Comparison of ENCODE assay signal across 22 mouse cellular contexts in the genomic region with DNA sequence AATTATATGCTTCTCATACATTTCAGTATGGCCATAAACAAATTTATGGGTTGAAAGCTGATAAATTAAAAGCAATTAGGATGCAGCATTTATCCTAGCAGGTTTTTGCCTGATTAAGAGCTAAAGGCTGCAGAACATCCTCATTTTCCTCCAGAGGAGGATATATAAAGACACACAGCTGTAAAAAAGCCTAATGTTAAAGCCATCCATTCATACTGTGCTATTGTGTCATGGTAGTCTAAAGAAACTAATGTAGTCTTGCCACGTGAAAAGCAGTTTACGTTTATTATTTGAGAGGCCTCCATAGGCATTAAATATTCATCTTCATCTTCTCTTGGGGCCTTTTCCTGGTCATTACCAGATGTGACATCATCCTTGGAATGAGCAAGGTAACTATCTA.
DNase-seq lines count a peak whose midpoint lies in the region; ATAC-seq lines count a peak whose summit lies in the region.
"Had no signal": no experiment of that assay in that cellular context is flagged by ENCODE, and none has a peak within 500 bp of the region (broad histone marks: within the 10 kb centered on the region; RNA-seq: fewer than 3 reads in every experiment).

No protein-coding gene starts in this region.

- 0 out of 2 replicates have a peak, but pooled peaks have one; percentile 21 for ATAC-seq in neural tube, embryonic 12.5 days (ENCODE audit: low FRiP score, low read depth)
- peak; percentile 59; the same call in 1 of the 2 replicates for ATAC-seq in neural tube, embryonic 13.5 days (ENCODE audit: low read depth)
- ATAC-seq in neural tube, embryonic 15.5 days (ENCODE audit: low FRiP score) = no peak
- peak; percentile 63; the same call in 1 of the 2 replicates for ATAC-seq in neural tube, embryonic 14.5 days (ENCODE audit: low read depth)
- ATAC-seq: activated CD4-positive, CD25-positive, alpha-beta regulatory T cell, adult 4 months; CD4-positive, CD25-positive, alpha-beta regulatory T cell, adult 4 months; Patski had no signal

- 69% methylated on average over 2 of the region's 2 CpGs for WGBS in neural tube, embryonic 12.5 days
- 43% methylated on average over 2 of the region's 2 CpGs for WGBS in neural tube, embryonic 13.5 days
- WGBS in neural tube, embryonic 15.5 days = 42% methylated on average over 2 of the region's 2 CpGs
- WGBS in neural tube, embryonic 14.5 days = 40% methylated on average over 2 of the region's 2 CpGs

- H3K9me3 ChIP-seq in neural tube, embryonic 12.5 days = no peaks in the 10 kb centered on the region
- H3K9me3 ChIP-seq in neural tube, embryonic 13.5 days = no peaks in the 10 kb centered on the region
- no peaks in the 10 kb centered on the region for H3K9me3 ChIP-seq in neural tube, embryonic 15.5 days (replicated peaks)
- H3K9me3 ChIP-seq in neural tube, embryonic 14.5 days (ENCODE audit: control insufficient read depth, low read length) = no peaks in the 10 kb centered on the region

- no peaks in the 10 kb centered on the region for H3K27me3 ChIP-seq in neural tube, embryonic 12.5 days (replicated peaks)
- H3K27me3 ChIP-seq in neural tube, embryonic 13.5 days = no peaks in the 10 kb centered on the region
- H3K27me3 ChIP-seq in neural tube, embryonic 15.5 days (replicated peaks) = no peaks in the 10 kb centered on the region
- H3K27me3 ChIP-seq in neural tube, embryonic 14.5 days (ENCODE audit: control insufficient read depth, insufficient read depth, low read length) = no peaks in the 10 kb centered on the region
- H3K27me3 ChIP-seq: CH12.LX had no signal

- no peak overlapping the region for H3K4me2 ChIP-seq in neural tube, embryonic 12.5 days (replicated peaks)
- H3K4me2 ChIP-seq in neural tube, embryonic 13.5 days = no peak overlapping the region
- no peak overlapping the region for H3K4me2 ChIP-seq in neural tube, embryonic 15.5 days
- no peak overlapping the region for H3K4me2 ChIP-seq in neural tube, embryonic 14.5 days (ENCODE audit: low read depth, low read length)

- no peak overlapping the region for H3K27ac ChIP-seq in neural tube, embryonic 12.5 days
- no peak overlapping the region for H3K27ac ChIP-seq in neural tube, embryonic 13.5 days (replicated peaks)
- no peak overlapping the region for H3K27ac ChIP-seq in neural tube, embryonic 15.5 days (replicated peaks)
- no peak overlapping the region for H3K27ac ChIP-seq in neural tube, embryonic 14.5 days (ENCODE audit: low read depth, low read length)

- no peaks in the 10 kb centered on the region for H3K4me1 ChIP-seq in neural tube, embryonic 12.5 days
- H3K4me1 ChIP-seq in neural tube, embryonic 13.5 days (replicated peaks) = 0 out of 2 replicates have a peak, but pooled peaks cover 10% of the 10 kb centered on the region
- H3K4me1 ChIP-seq in neural tube, embryonic 15.5 days = no peaks in the 10 kb centered on the region
- no peaks in the 10 kb centered on the region for H3K4me1 ChIP-seq in neural tube, embryonic 14.5 days (ENCODE audit: control insufficient read depth, insufficient read depth, low read length)

- H3K9ac ChIP-seq in neural tube, embryonic 12.5 days = no peak overlapping the region
- H3K9ac ChIP-seq in neural tube, embryonic 13.5 days = no peak overlapping the region
- no peak overlapping the region for H3K9ac ChIP-seq in neural tube, embryonic 15.5 days (replicated peaks)
- no peak overlapping the region for H3K9ac ChIP-seq in neural tube, embryonic 14.5 days (replicated peaks; ENCODE audit: low read depth, low read length)

- H3K36me3 ChIP-seq in neural tube, embryonic 12.5 days = no peaks in the 10 kb centered on the region
- H3K36me3 ChIP-seq in neural tube, embryonic 13.5 days = no peaks in the 10 kb centered on the region
- H3K36me3 ChIP-seq in neural tube, embryonic 15.5 days = no peaks in the 10 kb centered on the region
- H3K36me3 ChIP-seq in neural tube, embryonic 14.5 days (ENCODE audit: control insufficient read depth, insufficient read depth, low read length) = no peaks in the 10 kb centered on the region
- H3K36me3 ChIP-seq: G1E had no signal

- DNase-seq in neural tube, embryonic 10.5 days (ENCODE audit: extremely low spot score, low spot score) = no peak
- no peak for DNase-seq in adrenal gland, postnatal 4 days (ENCODE audit: low spot score in 2 of 2)
- DNase-seq: adrenal gland, adult 2 months; adrenal gland, adult 8-10 months; adrenal gland, postnatal 10 days; adrenal gland, postnatal 14 days; adrenal gland, postnatal 25 days; adrenal gland, postnatal 36 days; B cell, adult 2 months; cerebellum, adult 11 months; cerebellum, adult 11-12 months; cerebellum, adult 18-20 months; cerebellum, adult 2 months had no signal

- no peak overlapping the region for H3K4me3 ChIP-seq in neural tube, embryonic 12.5 days
- no peak overlapping the region for H3K4me3 ChIP-seq in neural tube, embryonic 13.5 days
- H3K4me3 ChIP-seq in neural tube, embryonic 15.5 days (replicated peaks) = no peak overlapping the region
- no peak overlapping the region for H3K4me3 ChIP-seq in neural tube, embryonic 14.5 days (ENCODE audit: low read depth, low read length)
